Mouse (Mus musculus): ENCODE data around the gene Farp1.
A peak's percentile ranks its signal among the peaks of the same experiment; 100 is the strongest.

The Farp1 gene

DNA sequence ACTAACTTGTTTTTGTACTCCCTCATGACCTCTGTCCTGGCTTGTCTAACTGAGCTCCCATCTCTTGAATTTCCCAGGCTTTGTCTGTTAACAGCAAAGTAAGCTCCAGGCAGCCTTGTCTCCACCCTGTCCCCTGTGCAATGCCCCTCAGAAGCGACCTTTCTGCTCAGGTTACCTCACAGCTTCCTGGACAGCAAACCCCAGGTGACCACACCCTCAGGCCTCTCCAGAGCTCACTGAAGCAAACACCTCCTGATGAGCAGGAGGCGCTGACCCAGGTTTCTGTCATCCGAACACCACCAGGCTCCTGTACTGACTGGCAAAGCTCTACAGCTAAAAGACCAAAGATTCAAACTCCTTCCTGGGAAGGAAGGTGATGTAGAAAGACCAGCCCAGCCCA lies 274.9 kb downstream of the Farp1 start:
- no peak for DNase-seq (ENCODE audit: extremely low read depth, low read depth)

DNA sequence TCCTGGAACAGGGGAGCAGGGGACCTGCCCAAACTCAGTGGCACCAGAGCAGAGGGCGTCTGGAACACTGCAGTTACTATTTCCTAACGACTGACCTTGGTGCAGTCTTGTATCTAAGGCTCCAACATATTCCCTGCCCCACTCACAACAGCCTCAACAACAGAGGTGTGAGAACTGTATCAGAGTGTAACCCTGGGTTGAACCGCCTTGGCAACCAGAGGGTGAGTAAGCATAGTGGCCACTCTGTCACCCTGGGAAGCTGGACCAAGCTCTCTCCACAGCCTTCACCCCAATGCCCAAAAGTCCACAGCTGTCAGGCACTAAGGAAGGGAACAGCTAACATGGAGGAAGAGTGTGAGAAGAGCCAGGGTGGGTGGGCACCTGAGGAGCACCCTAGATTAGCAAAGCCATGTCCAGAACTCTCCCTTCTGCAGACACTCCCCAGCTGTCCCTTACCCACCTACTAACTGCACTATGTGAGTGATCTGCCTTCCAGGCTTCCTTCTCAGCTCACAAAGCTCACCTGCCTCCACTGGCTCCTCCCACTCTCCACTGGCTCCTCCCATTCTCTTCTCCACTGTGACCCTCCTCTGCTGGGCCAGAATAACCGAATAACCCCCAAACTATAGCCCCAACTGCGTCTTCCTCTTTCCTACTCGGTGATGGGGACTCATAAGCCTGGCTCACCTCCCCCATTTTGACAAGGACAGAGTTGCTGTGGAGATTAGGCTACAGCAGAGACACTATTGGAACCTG lies 275.5 kb downstream of the Farp1 start:
- DNase-seq (ENCODE audit: extremely low read depth, low read depth) = no peak

DNA sequence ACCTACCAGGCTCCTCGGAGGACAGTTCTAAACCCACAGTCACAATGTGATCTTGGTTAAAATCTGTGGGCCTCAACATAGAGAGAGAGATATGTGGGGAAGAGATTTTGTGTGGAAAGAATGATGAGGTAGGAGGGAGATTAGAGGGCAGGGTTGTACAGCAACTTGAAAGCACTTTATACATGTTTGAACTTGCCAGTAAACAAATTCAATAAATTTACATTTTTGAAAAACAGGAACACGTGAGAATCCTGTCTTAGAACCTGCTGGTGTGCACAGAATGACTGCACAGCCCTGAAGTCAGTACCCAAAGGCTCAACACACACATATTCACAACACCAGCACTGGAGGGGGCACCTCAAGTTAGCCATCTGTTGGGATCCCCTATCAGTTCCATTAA lies 276.1 kb downstream of the Farp1 start:
- DNase-seq (ENCODE audit: extremely low read depth, low read depth) = no peak

DNA sequence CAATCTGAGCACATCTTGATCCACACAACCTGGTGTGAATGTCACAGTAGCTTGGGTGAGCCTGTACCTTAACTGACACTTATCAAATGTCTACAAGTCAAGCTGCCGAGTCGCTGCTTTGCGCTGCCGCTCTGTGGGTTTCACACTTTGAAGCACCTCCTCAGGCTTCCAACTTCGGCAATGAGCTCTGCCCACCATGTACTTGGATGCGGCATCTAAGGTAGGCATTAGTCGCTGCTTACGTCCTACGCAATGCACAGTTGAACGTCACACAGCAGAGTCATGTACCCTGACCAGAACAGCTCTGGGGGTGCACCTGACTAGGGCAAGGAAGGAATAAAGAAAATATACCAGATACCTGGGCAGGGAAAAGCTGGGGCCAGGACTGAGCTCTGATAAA lies 278.3 kb downstream of the Farp1 start:
- no peak for DNase-seq (ENCODE audit: extremely low read depth, low read depth)

DNA sequence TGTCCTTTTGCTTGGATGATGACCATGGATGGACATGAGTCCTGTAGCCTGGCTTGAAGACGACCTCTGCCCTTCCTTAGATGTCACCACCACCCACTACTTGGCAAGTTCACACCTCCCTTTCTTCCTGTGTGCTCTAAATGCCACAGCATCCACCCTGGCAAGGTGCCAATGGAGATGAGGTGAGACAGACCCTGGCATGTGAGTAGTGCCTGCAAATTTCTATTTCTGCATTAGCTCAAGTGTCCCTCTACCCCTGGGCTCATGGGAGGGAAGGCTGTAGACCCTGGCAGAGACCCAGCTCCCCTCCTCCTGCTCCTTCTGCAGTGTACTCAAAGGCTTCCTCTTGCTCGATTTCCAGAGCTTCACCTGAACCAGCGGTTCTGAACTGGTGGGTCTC lies 279.9 kb downstream of the Farp1 start:
- no peak for DNase-seq (ENCODE audit: extremely low read depth, low read depth)

DNA sequence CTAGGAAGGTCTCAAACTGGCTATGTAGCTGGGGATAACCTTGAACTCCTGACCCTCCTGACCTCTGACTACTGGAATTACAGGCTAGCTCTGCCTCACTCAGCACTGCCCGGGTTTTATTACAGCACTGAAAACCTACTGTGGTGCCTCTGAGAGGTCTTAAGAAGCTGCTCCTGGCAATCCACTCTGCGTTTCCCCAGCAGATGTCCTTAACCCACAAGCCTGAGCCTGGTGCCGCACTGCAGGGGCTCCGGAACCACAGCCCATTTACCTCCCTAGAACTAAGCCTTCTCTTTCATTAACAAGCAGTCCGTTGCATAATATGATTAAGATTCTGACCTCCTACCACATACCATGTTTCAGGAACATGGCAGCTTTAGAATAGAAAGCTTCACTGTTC lies 281.1 kb downstream of the Farp1 start:
- DNase-seq (ENCODE audit: extremely low read depth, low read depth) = no peak

DNA sequence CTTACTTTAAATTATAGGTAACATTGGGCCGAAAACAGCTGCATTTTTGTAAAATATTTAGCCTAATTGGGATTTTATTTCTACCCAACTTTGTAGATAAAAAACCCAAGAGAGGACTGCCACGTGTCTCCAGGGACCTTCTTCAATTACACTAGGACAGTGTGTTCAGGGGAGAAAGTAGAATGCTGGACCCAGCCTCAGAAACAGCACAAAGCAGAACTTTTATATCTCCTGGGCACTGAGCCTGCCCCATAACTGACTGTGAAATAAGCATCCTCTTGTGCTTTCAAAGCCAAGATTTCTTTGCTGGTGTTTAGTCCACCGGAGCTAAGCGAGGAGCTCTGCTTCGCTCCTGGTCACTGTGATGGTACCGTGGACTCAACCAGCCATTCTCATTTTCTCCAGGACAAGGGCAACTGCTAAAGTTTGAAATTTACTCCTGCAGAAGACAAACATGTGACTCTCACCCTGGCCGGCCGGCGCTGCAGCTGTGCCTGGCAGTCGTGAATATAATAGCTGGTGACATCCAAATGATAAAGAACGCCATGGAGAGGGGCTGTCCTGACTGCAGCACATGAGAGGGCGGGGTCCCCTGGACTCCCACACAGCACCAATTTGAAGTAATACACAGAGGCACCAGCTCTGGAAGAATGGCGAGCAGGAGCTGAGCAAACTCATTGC lies 281.8 kb downstream of the Farp1 start:
- DNase-seq (ENCODE audit: extremely low read depth, low read depth) = no peak

DNA sequence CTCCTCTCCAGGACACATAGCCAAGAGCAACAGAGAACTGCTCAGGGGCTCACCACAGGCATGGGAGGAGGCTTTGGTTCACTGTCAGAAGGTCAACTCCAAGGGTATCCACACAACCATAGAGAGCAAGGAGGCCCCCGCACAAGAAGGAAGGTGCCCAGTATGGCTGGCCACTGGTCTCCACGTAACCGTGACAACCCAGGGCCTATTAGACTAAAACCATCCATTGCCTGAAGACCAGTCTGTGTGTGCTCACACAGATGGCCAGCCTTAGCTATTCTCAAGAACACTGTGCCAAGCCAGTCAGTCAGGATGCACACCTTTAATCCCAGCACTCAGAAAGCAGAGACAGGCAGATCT lies 282.3 kb downstream of the Farp1 start:
- DNase-seq (ENCODE audit: extremely low read depth, low read depth) = no peak

DNA sequence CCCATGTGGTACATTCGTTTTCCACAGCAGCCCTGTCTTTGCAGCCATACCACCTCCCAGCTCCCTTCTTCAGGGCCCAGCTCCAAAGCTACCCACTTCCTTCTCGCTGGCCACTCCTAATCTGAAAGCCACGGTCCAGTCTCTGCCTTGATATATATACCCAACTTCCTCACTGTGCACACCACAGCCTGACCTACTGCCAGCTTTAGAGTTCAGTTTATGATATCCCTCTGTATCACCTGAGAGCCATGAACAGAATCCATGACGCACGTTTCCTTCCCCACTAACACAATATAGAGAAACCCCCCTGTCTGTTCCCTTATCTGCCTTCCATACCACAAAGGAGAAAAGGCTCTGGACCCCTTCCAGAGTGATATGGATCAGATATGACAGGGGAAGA lies 283.4 kb downstream of the Farp1 start:
- DNase-seq (ENCODE audit: extremely low read depth, low read depth) = peak; percentile 49

DNA sequence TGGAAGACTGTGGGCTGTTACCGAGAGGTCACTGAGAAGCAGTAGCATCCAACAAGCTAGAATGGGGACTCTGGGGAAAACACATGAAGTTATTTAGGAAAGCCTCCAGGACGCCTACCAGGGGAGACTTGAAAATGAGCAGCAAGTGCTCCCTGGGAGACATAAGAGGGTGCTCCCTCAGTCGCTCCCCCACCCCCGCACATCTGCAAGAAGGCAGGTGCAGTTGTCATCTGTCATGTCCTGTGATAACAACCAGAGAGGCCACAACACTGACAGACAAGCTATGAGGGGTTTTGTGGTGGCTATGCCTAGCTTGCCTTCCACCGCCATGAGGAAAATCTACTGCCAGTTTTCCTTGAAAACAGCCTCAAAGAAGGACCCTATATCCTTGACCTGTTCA lies 287.1 kb downstream of the Farp1 start:
- DNase-seq (ENCODE audit: extremely low read depth, low read depth) = no peak

DNA sequence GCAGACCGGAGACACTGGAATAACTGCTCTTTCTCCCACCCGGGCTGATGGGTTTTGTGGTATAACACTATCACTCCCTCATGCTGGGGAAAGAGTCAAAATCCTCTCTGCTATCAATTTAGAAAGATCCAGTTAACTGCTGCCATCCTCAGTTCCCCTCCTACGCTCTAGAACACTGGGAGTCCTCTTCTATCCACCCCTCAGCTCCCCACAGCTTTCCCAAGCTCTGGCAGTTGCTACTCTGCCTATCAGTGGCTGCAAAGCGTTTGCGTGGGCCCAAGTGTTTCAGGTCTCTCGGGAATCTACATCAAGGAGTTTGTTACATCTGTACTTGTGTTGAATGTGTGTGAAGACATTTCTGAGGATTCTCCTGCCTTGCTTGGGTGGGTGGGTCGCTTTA lies 287.6 kb downstream of the Farp1 start:
- DNase-seq (ENCODE audit: extremely low read depth, low read depth) = no peak

DNA sequence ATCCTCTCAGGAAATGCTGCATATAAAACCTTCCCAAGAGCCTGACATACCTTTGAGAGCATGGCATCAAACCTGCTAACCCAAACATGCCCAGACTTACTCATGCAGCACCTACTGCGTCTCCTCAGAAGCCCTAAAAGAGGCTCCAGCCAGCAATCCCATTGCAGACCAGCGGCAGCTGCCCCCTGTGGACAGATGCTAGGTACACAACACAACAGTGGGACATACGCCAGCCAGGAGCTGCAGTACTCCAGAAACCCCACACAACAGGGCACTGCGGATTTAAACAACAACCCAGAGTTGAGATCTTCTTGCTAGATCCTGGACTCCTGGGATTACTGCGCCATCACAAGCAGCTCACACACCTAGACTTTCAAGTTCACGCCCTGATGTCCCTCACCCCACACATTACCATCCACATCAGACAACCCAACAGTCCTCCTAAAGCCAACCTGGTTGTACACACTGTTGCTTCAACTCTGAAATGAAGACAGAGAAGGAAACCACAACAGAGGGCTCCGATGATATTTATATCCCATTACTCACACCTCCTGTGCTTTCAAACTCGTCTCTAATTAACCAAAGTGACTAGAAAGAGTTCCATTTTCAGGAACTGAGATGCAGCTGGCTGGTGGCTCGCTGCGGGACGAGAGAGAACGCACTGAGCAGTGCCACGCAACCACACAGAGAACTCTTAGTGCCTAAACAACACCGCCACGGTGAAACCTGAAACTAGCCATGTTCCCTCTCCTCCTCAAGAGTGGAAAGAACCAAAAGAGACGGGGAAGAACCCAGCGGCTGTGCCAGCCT lies 289.7 kb downstream of the Farp1 start:
- DNase-seq (ENCODE audit: extremely low read depth, low read depth) = no peak

DNA sequence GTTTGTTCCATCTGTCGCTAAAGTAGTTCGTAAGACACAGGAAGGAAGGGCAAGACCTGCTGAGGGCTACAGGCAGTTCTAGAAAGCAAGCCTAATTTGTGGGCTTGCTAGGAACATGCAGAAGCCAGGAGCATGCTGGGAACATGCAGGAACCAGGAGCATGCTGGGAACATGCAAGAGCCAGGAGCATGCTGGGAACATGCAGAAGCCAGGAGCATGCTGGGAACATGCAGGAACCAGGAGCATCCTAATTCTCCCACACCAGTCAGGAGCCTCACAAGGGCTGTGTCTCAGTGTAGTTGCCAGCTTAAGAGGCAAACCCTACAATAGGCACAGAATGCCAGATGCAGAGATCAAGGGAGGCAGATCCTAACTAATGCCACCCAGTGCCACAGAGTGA lies 291.4 kb downstream of the Farp1 start:
- DNase-seq (ENCODE audit: extremely low read depth, low read depth) = no peak

DNA sequence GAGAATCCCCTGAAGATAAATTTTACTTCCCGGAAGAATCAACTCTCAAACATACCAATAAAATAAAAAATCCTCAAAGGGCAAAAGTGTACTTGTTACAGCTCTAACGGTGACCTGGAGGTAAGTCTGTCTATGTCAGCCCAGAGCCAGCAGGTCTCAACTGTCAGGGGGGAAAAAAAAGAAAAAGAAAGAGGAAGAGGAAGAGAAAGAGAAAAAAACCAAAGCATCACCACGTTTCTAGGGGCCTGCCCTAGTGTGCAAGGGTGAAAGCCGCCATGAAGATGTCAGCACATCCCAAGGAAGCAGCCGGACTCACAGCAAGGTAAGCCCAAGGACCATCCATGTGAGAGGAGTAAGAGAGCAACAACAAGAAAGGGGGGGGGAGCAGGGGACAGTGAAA lies 293.9 kb downstream of the Farp1 start:
- DNase-seq (ENCODE audit: extremely low read depth, low read depth) = no peak

DNA sequence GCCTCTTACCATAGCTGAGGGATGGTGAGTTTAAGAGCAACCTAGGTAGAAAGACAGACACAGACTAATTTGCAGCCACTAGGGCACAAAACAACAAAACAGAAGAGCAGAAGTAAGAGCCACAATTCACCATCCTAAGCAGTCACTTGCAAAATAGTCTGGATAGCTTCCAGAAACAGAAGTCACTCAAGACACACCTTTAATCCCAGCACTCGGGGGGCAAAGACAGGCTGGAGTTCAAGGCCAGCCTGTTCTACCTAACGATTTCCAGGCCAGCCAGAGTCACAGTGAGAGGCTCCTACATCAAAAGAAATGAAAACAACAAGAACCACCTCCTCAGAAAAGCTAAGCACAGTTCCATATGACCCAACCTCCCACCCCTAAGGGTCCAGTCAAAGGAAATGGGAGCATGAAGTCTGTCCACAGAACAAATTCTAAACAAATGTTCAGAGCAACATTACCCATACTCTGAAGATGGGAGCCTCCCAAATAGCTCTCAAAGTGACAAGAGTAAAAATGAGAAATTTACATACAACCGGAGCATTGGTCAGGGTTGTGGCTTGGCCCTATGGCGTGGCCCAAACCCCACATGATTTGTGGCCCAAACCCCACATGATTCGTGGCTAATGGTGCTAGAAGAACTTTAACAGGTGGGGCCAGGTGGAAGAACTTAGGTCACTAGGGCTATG lies 294.5 kb downstream of the Farp1 start:
- DNase-seq (ENCODE audit: extremely low read depth, low read depth) = no peak

DNA sequence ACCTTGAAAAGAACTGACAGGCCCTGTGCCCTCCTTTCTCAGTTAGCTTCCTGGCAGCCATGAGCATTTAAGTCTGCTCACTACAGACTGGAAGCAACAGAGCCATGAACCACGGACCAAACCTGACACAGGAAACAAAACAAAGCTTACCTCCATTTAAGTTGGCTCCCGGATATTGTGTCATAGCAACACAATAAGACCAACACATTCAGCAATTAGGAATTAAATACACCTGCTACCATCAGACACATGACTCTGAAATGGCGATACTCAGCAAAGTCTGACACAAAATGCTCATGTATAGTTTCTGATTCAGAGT lies 295.0 kb downstream of the Farp1 start:
- no peak for DNase-seq (ENCODE audit: extremely low read depth, low read depth)

All from MEL-GATA-1-ER (cell line).